Mouse (Mus musculus) heart, embryonic 13.5 days (tissue): ENCODE data around the gene Pak2. TPM values are rescaled to one million over a fixed set of nuclear protein-coding genes. Genes with fewer than 3 reads are reported as not detected.
"Not testable (repeated sequence)": the region's sequence is repeated elsewhere in the genome, so short reads cannot be mapped to it uniquely, and the experiment has no call there.

ENCODE experiments used
- ATAC-seq: fragments of 200-750 bp; cut with Nextera tagmentation; 2 replicates; pipeline ENCODE4 v1.8.0; 2017; ENCODE audit warnings: moderate TSS enrichment; ENCODE audit not compliant: insufficient number of reproducible peaks, low FRiP score, low TSS enrichment; ENCODE audit errors: extremely low read depth
- H3K27ac ChIP-seq: fragments of 300-500 bp; sonication (generic); replicated peaks from 2 replicates; pipeline ENCODE4 v1.5.1; 2015; ENCODE audit warnings: moderate library complexity, mild to moderate bottlenecking, inconsistent platforms
- H3K27me3 ChIP-seq: fragments of 300-500 bp; sonication (generic); replicated peaks from 2 replicates; pipeline ENCODE4 v1.6.1; 2015; ENCODE audit warnings: mild to moderate bottlenecking, inconsistent platforms
- H3K36me3 ChIP-seq: fragments of 300-500 bp; sonication (generic); 2 replicates; pipeline ENCODE4 v1.6.1; 2015; ENCODE audit warnings: mild to moderate bottlenecking, inconsistent platforms
- H3K4me1 ChIP-seq: fragments of 300-500 bp; sonication (generic); 2 replicates; pipeline ENCODE4 v1.6.1; 2015; ENCODE audit warnings: inconsistent platforms
- H3K4me2 ChIP-seq: fragments of 300-500 bp; sonication (generic); 2 replicates; pipeline ENCODE4 v1.6.1; 2015; ENCODE audit warnings: inconsistent platforms, mild to moderate bottlenecking, moderate library complexity
- H3K4me3 ChIP-seq: fragments of 300-500 bp; sonication (generic); 2 replicates; pipeline ENCODE4 v1.5.1; 2015; ENCODE audit warnings: moderate library complexity, mild to moderate bottlenecking, inconsistent platforms
- H3K9ac ChIP-seq: fragments of 300-500 bp; sonication (generic); 2 replicates; pipeline ENCODE4 v1.6.1; 2015; ENCODE audit warnings: inconsistent platforms, mild to moderate bottlenecking, moderate library complexity
- H3K9me3 ChIP-seq: fragments of 300-500 bp; sonication (generic); 2 replicates; pipeline ENCODE4 v1.6.1; 2016; ENCODE audit warnings: inconsistent platforms
- WGBS: fragments of 180-500 bp; shearing (Covaris S2); methylation state at CpG from one replicate; pipeline ENCODE4 v1.1.7; 2015; ENCODE audit warnings: mixed read lengths; 5-methylcytosine and 5-hydroxymethylcytosine counted together
- polyA plus RNA-seq: library from polyadenylated mRNA; unstranded; fragments of >200 nt; fragmentation: Nextera tagmentation; extraction: Ambion mirVana; gene quantifications from 2 replicates; pipeline ENCODE4 v1.2.1, GENCODE M21; 2015

Pak2 gene
- polyA plus RNA-seq, 1 experiment from 2014 or later, result 23.1 TPM

- H3K4me2 ChIP-seq, result no peak overlapping the region
- no peak overlapping the region for H3K27ac ChIP-seq
- no peaks in the 10 kb centered on the region for H3K27me3 ChIP-seq
- no peak overlapping the region for H3K9ac ChIP-seq
- 66% methylated on average over 15 of the region's 15 CpGs for WGBS
- H3K36me3 ChIP-seq, result peaks cover 34% of the 10 kb centered on the region
- ATAC-seq, result no peak
- H3K4me1 ChIP-seq, result peaks cover 7% of the 10 kb centered on the region
- no peak overlapping the region for H3K4me3 ChIP-seq
- no peaks in the 10 kb centered on the region for H3K9me3 ChIP-seq
These were observed 32.0 kb upstream of the Pak2 start for GRCm38 (mm10) chr16:32110951-32111699.

GRCm38 (mm10) chr16:32108578-32108977 lies 29.4 kb upstream of the Pak2 start:
- Histone ChIP-seq H3K9ac (no peak overlapping the region), H3K36me3 (peaks cover 57% of the 10 kb centered on the region), H3K27ac (no peak overlapping the region), H3K4me3 (no peak overlapping the region), H3K9me3 (0 out of 2 replicates have a peak, but pooled peaks cover 3% of the 10 kb centered on the region), H3K27me3 (no peaks in the 10 kb centered on the region), H3K4me1 (no peaks in the 10 kb centered on the region), H3K4me2 (no peak overlapping the region)
- ATAC-seq, result no peak
- WGBS, result 79% methylated on average over 2 of the region's 2 CpGs

- Histone ChIP-seq H3K4me3 (no peak overlapping the region), H3K9ac (no peak overlapping the region), H3K4me2 (no peak overlapping the region), H3K4me1 (no peaks in the 10 kb centered on the region), H3K27ac (no peak overlapping the region), H3K36me3 (peaks cover 61% of the 10 kb centered on the region), H3K9me3 (0 out of 2 replicates have a peak, but pooled peaks cover 3% of the 10 kb centered on the region), H3K27me3 (no peaks in the 10 kb centered on the region)
- WGBS, result 67% methylated on average over 7 of the region's 7 CpGs
- ATAC-seq, result no peak
These were observed 29.0 kb upstream of the Pak2 start for GRCm38 (mm10) chr16:32108170-32108569.

- no peak for ATAC-seq
These were observed 28.4 kb upstream of the Pak2 start for GRCm38 (mm10) chr16:32107342-32108045.

GRCm38 (mm10) chr16:32105698-32106097 lies 26.6 kb upstream of the Pak2 start:
- no peak for ATAC-seq
- Histone ChIP-seq H3K4me3 (no peak overlapping the region), H3K4me2 (no peak overlapping the region), H3K9ac (no peak overlapping the region), H3K27me3 (no peaks in the 10 kb centered on the region), H3K27ac (no peak overlapping the region), H3K4me1 (no peaks in the 10 kb centered on the region), H3K36me3 (peaks cover 71% of the 10 kb centered on the region), H3K9me3 (0 out of 2 replicates have a peak, but pooled peaks cover 3% of the 10 kb centered on the region)
- 83% methylated on average over 1 of the region's 1 CpGs for WGBS

More at GRCm38 (mm10) chr16:32107342-32108045, 28.4 kb upstream of the Pak2 start:
- peaks cover 67% of the 10 kb centered on the region for H3K36me3 ChIP-seq
- no peak overlapping the region for H3K4me2 ChIP-seq
- WGBS, result 81% methylated on average over 12 of the region's 12 CpGs
- H3K27me3 ChIP-seq, result no peaks in the 10 kb centered on the region
- no peak overlapping the region for H3K9ac ChIP-seq
- no peak overlapping the region for H3K4me3 ChIP-seq
- 0 out of 2 replicates have a peak, but pooled peaks cover 3% of the 10 kb centered on the region for H3K9me3 ChIP-seq
- no peaks in the 10 kb centered on the region for H3K4me1 ChIP-seq
- H3K27ac ChIP-seq, result no peak overlapping the region

GRCm38 (mm10) chr16:32102295-32102694 lies 23.2 kb upstream of the Pak2 start:
- no peak overlapping the region for H3K27ac ChIP-seq
- no peaks in the 10 kb centered on the region for H3K27me3 ChIP-seq
- H3K9ac ChIP-seq, result no peak overlapping the region
- H3K4me3 ChIP-seq, result no peak overlapping the region
- H3K36me3 ChIP-seq, result peaks cover 50% of the 10 kb centered on the region
- H3K4me2 ChIP-seq, result no peak overlapping the region
- 88% methylated on average over 13 of the region's 13 CpGs for WGBS
- ATAC-seq, result no peak
- 0 out of 2 replicates have a peak, but pooled peaks cover 3% of the 10 kb centered on the region for H3K9me3 ChIP-seq
- peaks cover 20% of the 10 kb centered on the region for H3K4me1 ChIP-seq

GRCm38 (mm10) chr16:32099638-32100150 lies 20.6 kb upstream of the Pak2 start, which contains the start of the genes Pigx and Cep19:
Gene Pigx (minus strand): TSS chr16:32099740.
Gene Cep19 (plus strand): TSS chr16:32099800.
- ATAC-seq, result peak; percentile 92
- H3K36me3 ChIP-seq, result peaks cover 40% of the 10 kb centered on the region
- peak within 1 kb of the TSS; percentile 90 for H3K9ac ChIP-seq
- no peaks in the 10 kb centered on the region for H3K27me3 ChIP-seq
- peak within 1 kb of the TSS; percentile 79 for H3K4me3 ChIP-seq
- peak within 1 kb of the TSS; percentile 86 for H3K27ac ChIP-seq
- WGBS, result under 1% methylated on average over 34 of the region's 34 CpGs
- H3K4me1 ChIP-seq, result peaks cover 20% of the 10 kb centered on the region
- peak within 1 kb of the TSS; percentile 81 for H3K4me2 ChIP-seq
- no peaks in the 10 kb centered on the region for H3K9me3 ChIP-seq

- H3K9me3 ChIP-seq, result no peaks in the 10 kb centered on the region
- H3K4me1 ChIP-seq, result peaks cover 20% of the 10 kb centered on the region
- H3K4me2 ChIP-seq, result peak overlapping the region; percentile 81
- H3K9ac ChIP-seq, result peak overlapping the region; percentile 90
- H3K27me3 ChIP-seq, result no peaks in the 10 kb centered on the region
- under 1% methylated on average over 39 of the region's 39 CpGs for WGBS
- peak overlapping the region; percentile 86 for H3K27ac ChIP-seq
- ATAC-seq, result peak; percentile 20; the same call in 1 of the 2 replicates
- peak overlapping the region; percentile 79 for H3K4me3 ChIP-seq
- H3K36me3 ChIP-seq, result peaks cover 40% of the 10 kb centered on the region
These were observed 19.9 kb upstream of the Pak2 start for GRCm38 (mm10) chr16:32098897-32099637.

GRCm38 (mm10) chr16:32097757-32098156 lies 18.6 kb upstream of the Pak2 start:
- not testable (repeated sequence) for H3K4me3 ChIP-seq, H3K27ac ChIP-seq, ATAC-seq, H3K4me2 ChIP-seq, H3K9ac ChIP-seq, H3K9me3 ChIP-seq, H3K27me3 ChIP-seq
- Histone ChIP-seq H3K4me1 (peaks cover 20% of the 10 kb centered on the region), H3K36me3 (peaks cover 26% of the 10 kb centered on the region)
- WGBS, result 62% methylated on average over 2 of the region's 2 CpGs

- WGBS, result 88% methylated on average over 7 of the region's 7 CpGs
- Histone ChIP-seq H3K27ac (no peak overlapping the region), H3K4me1 (no peaks in the 10 kb centered on the region), H3K9me3 (no peaks in the 10 kb centered on the region), H3K36me3 (peaks cover 76% of the 10 kb centered on the region), H3K4me3 (no peak overlapping the region), H3K27me3 (no peaks in the 10 kb centered on the region), H3K4me2 (no peak overlapping the region), H3K9ac (no peak overlapping the region)
- ATAC-seq, result no peak
These were observed 12.3 kb upstream of the Pak2 start for GRCm38 (mm10) chr16:32091466-32091865.
